Mouse (Mus musculus) spleen, adult 2 months (tissue): Measurements from ENCODE around the gene Gucy2g.

Experiments
- CTCF ChIP-seq: fragments of 200-500 bp; IDR thresholded peaks from 2 replicates; pipeline ENCODE4 v1.5.1; 2011; ENCODE audit warnings: mild to moderate bottlenecking, inconsistent platforms; ENCODE audit not compliant: insufficient read depth, insufficient read length, insufficient replicate concordance; ENCODE audit errors: extremely low read depth
- POLR2A ChIP-seq: fragments of 200-500 bp; IDR thresholded peaks from 2 replicates; pipeline ENCODE4 v1.6.1; 2011; ENCODE audit warnings: low read depth, low read length, inconsistent platforms

- TF ChIP-seq CTCF (no peak), POLR2A (no peak)
Observed at GRCm38 (mm10) chr19:55288974-55289373, 47.9 kb upstream of the Gucy2g start.
